Mouse (Mus musculus) CH12.LX (cell line): ENCODE measurements around the gene Itga2b.

Source experiments
- BHLHE40 ChIP-seq: IDR thresholded peaks from 2 replicates; pipeline ENCODE4 v1.6.1; 2011; ENCODE audit warnings: mild to moderate bottlenecking, low read depth, low read length, improper control_type of control experiment
- CHD1 ChIP-seq: IDR thresholded peaks from 2 replicates; pipeline ENCODE4 v1.6.1; 2012; ENCODE audit warnings: low read depth, low read length, improper control_type of control experiment, inconsistent platforms
- CTCF ChIP-seq, 2 experiments: IDR thresholded peaks in 1 of 2; conservative IDR thresholded peaks in 1 of 2; 2 replicates each; pipeline ENCODE4 v1.5.1; 2011 to 2012; ENCODE audit warnings: low read depth in 2 of 2, low read length in 2 of 2, improper control_type of control experiment in 1 of 2, inconsistent platforms in 1 of 2, mild to moderate bottlenecking in 1 of 2, moderate library complexity in 1 of 2
- HCFC1 ChIP-seq: IDR thresholded peaks from 2 replicates; pipeline ENCODE4 v1.6.1; 2012; ENCODE audit warnings: low read depth, mild to moderate bottlenecking, inconsistent platforms, low read length, improper control_type of control experiment
- POLR2A ChIP-seq: IDR thresholded peaks from 2 replicates; pipeline ENCODE4 v1.6.1; 2011; ENCODE audit warnings: low read depth, mild to moderate bottlenecking, improper control_type of control experiment, low read length
- SIN3A ChIP-seq: IDR thresholded peaks from 2 replicates; pipeline ENCODE4 v1.6.1; 2012; ENCODE audit warnings: low read length, improper control_type of control experiment, inconsistent platforms
- SMC3 ChIP-seq: IDR thresholded peaks from 2 replicates; pipeline ENCODE4 v1.6.1; 2011; ENCODE audit warnings: low read depth, low read length, improper control_type of control experiment
- TCF12 ChIP-seq: IDR thresholded peaks from 2 replicates; pipeline ENCODE4 v1.6.1; 2014; ENCODE audit warnings: low read depth, mild to moderate bottlenecking, inconsistent platforms, low read length, improper control_type of control experiment

DNA sequence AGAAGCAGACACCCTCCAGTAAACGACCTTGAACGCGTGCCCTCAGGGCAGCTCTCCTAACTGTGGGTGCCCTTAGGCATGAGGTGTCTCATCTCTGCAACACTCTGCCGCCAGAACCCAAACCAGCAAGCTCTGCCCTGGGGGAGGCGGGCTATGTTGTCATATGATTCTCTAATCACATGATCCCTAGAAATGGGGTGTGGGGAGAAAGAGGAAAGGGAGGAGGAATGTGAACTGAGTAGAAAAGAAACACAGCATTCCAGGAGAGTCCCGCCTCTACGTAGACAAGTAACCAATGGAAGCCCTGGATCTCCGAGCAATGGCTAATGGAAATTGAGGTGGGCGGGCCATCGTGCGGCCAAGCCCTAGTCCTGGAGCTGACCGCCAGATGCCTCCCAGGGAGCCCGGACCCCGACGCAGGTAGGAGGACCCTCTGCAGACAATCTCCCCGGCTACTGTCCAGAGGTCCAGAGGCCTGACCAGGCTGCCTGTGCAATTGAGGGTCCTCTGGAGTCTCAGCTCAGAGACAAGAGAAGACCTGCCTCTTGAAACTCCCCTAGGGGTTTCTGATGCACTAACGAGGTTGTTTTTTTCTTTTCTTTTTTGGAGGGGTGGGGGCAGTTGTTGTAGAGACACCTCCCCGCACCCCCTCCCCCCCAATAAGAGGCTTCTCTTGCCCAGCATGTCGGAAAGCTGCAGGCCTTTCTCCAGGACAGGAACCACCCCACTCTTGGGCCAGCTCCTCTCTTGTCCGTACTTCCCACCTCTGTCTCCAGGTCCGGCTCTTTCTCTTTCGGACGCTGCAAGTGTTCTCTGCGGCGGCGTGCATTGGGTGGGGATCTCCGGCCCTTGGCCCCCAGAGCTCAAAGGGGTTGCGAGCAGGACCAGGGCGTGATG lies 39.6 kb downstream of the Itga2b start, which contains the start of gene Grn:
- no peak for TF ChIP-seq CTCF (conservative IDR thresholded peaks at IDR 0.05 in 1 of 2, IDR thresholded peaks at IDR 0.05 in 1 of 2; ENCODE audit: low read depth in 2 of 2, low read length in 2 of 2)
- no peak for TF ChIP-seq BHLHE40
- TF ChIP-seq TCF12: peak; percentile 42; the same call in 1 of the 2 replicates
- TF ChIP-seq CHD1: no peak
- TF ChIP-seq POLR2A: peak; percentile 56
- TF ChIP-seq SMC3: no peak
- TF ChIP-seq HCFC1: peak; percentile 60
- peak; percentile 94 for TF ChIP-seq SIN3A
